Mouse (Mus musculus) monocyte, adult 2 months (primary cell): ENCODE results near the gene Mecr.
A peak's percentile ranks its signal among the peaks of the same experiment; 100 is the strongest.
"Not testable (repeated sequence)": the region's sequence is repeated elsewhere in the genome, so short reads cannot be mapped to it uniquely, and the experiment has no call there.

Experiments
- DNase-seq, 2 experiments: peaks; one replicate each; pipeline ENCODE4 v3.0.0; 2022; ENCODE audit warnings: low spot score in 2 of 2, low read depth in 1 of 2

Mecr gene

GRCm38 (mm10) chr4:131843290-131843743 lies at the start of gene Mecr:
Mecr (plus strand) TSS chr4:131843470.
- DNase-seq = peak; percentile 71 to 90

GRCm38 (mm10) chr4:131796312-131797080 lies 46.8 kb upstream of the Mecr start:
- no peak for DNase-seq

GRCm38 (mm10) chr4:131797483-131797882 lies 45.8 kb upstream of the Mecr start:
- no peak for DNase-seq

GRCm38 (mm10) chr4:131797920-131798319 lies 45.4 kb upstream of the Mecr start:
- no peak for DNase-seq

- no peak for DNase-seq
Measured at GRCm38 (mm10) chr4:131798968-131799367, 44.3 kb upstream of the Mecr start.

GRCm38 (mm10) chr4:131803846-131804245 lies 39.4 kb upstream of the Mecr start:
- DNase-seq = no peak

GRCm38 (mm10) chr4:131804732-131805131 lies 38.5 kb upstream of the Mecr start:
- not testable (repeated sequence) for DNase-seq

- no peak for DNase-seq
Measured at GRCm38 (mm10) chr4:131805255-131805654, 38.0 kb upstream of the Mecr start.

GRCm38 (mm10) chr4:131812458-131812857 lies 30.8 kb upstream of the Mecr start:
- no peak for DNase-seq

- no peak for DNase-seq
Measured at GRCm38 (mm10) chr4:131813798-131814197, 29.5 kb upstream of the Mecr start.

- no peak for DNase-seq
Measured at GRCm38 (mm10) chr4:131814869-131815268, 28.4 kb upstream of the Mecr start.

GRCm38 (mm10) chr4:131815774-131816173 lies 27.5 kb upstream of the Mecr start:
- no peak for DNase-seq

- DNase-seq = no peak
Measured at GRCm38 (mm10) chr4:131818926-131819325, 24.3 kb upstream of the Mecr start.

- DNase-seq = no peak
Measured at GRCm38 (mm10) chr4:131821161-131821731, 22.0 kb upstream of the Mecr start.

GRCm38 (mm10) chr4:131822583-131822982 lies 20.7 kb upstream of the Mecr start:
- no peak for DNase-seq

- DNase-seq = no peak
Measured at GRCm38 (mm10) chr4:131824939-131825338, 18.3 kb upstream of the Mecr start.

- peak in 1 of 2 experiments; percentile 31 for DNase-seq
Measured at GRCm38 (mm10) chr4:131825830-131826229, 17.4 kb upstream of the Mecr start.

GRCm38 (mm10) chr4:131826905-131827304 lies 16.4 kb upstream of the Mecr start:
- no peak for DNase-seq

- DNase-seq = no peak
Measured at GRCm38 (mm10) chr4:131829123-131829522, 14.1 kb upstream of the Mecr start.

- DNase-seq = no peak
Measured at GRCm38 (mm10) chr4:131831546-131832045, 11.7 kb upstream of the Mecr start.

GRCm38 (mm10) chr4:131832759-131833407 lies 10.4 kb upstream of the Mecr start:
- no peak for DNase-seq
